Comparison of ENCODE assay signal across 22 mouse cellular contexts in the genomic region with DNA sequence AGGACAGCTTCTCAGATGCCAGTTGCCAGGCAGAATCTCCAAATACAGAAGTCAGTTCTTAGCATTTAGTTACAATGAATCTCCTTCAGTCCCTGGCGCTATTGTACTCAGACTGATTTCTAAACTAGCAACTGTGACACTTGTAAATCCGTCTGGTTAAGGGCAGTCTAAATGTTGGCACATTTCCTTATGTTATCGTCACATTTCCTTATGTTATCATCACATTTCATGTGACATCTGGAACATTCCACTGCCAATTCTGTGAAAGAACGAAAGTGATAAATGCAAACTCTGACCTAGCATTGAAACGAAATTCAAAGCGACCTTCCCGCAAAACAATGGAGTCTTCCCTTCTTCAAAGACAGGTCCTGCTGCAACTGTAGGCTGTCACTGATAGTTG. TPM values are rescaled to one million over a fixed set of nuclear protein-coding genes. Genes with fewer than 3 reads are reported as not detected.
A peak's percentile ranks its signal among the peaks of the same experiment; 100 is the strongest.
DNase-seq lines count a peak whose midpoint lies in the region; ATAC-seq and TF ChIP-seq lines count a peak whose summit lies in the region.
"Had no signal": no experiment of that assay in that cellular context is flagged by ENCODE, and none has a peak within 500 bp of the region (broad histone marks: within the 10 kb centered on the region; RNA-seq: fewer than 3 reads in every experiment).

No protein-coding gene starts in this region.

- peak; percentile 25; the same call in 1 of the 2 replicates for ATAC-seq in forebrain, postnatal 0 days
- ATAC-seq in forebrain, embryonic 11.5 days (replicated peaks; ENCODE audit: low FRiP score): no peak
- peak; percentile 20; the same call in 1 of the 2 replicates for ATAC-seq in granulocyte monocyte progenitor cell, adult 5-6 weeks (replicated peaks; ENCODE audit: poor library complexity, severe bottlenecking)
- ATAC-seq: forebrain, embryonic 13.5 days; forebrain, embryonic 16.5 days had no signal

- H3K27ac ChIP-seq in forebrain, postnatal 0 days (ENCODE audit: low read depth, low read length): no peak overlapping the region
- H3K27ac ChIP-seq in forebrain, embryonic 11.5 days (ENCODE audit: low read depth, low read length): no peak overlapping the region
- no peak overlapping the region for H3K27ac ChIP-seq in MEL (ENCODE audit: control insufficient read depth, low read depth, low read length)
- H3K27ac ChIP-seq: embryonic facial prominence, embryonic 10.5 days; embryonic facial prominence, embryonic 12.5 days; forebrain, embryonic 13.5 days had no signal

- no peaks in the 10 kb centered on the region for H3K27me3 ChIP-seq in forebrain, postnatal 0 days (ENCODE audit: insufficient read depth, low read length)
- no peaks in the 10 kb centered on the region for H3K27me3 ChIP-seq in forebrain, embryonic 11.5 days (ENCODE audit: control insufficient read depth, insufficient read depth, low read length)
- peaks cover 19 to 33% of the 10 kb centered on the region in 2 experiments for H3K27me3 ChIP-seq in MEL (ENCODE audit: control insufficient read depth in 1 of 2, insufficient read depth in 2 of 2, low read length in 2 of 2)
- H3K27me3 ChIP-seq: embryonic facial prominence, embryonic 12.5 days had no signal

- TF ChIP-seq CTCF in forebrain, postnatal 0 days (IDR thresholded peaks at IDR 0.05; ENCODE audit: low read depth): no peak
- TF ChIP-seq CTCF in MEL (IDR thresholded peaks at IDR 0.05 in 2 of 3, conservative IDR thresholded peaks at IDR 0.05 in 1 of 3; ENCODE audit: control insufficient read depth in 1 of 3, insufficient read depth in 1 of 3, low read depth in 2 of 3, low read length in 3 of 3, poor library complexity in 1 of 3, severe bottlenecking in 1 of 3): no peak

- WGBS in forebrain, postnatal 0 days: 52% methylated on average over 7 of the region's 7 CpGs
- 86% methylated on average over 7 of the region's 7 CpGs for whole genome bisulfite sequencing in forebrain, embryonic 11.5 days

- no peak for TF ChIP-seq EP300 in MEL (IDR thresholded peaks at IDR 0.05; ENCODE audit: low read depth in 1 of 2, low read length in 2 of 2)

- no peak for TF ChIP-seq POLR2A in MEL (IDR thresholded peaks at IDR 0.05; ENCODE audit: control insufficient read depth in 1 of 2, insufficient read depth in 1 of 2, low read depth in 1 of 2, low read length in 2 of 2, poor library complexity in 1 of 2)

- no peak for TF ChIP-seq RAD21 in MEL (IDR thresholded peaks at IDR 0.05; ENCODE audit: low read depth, low read length)

- H3K4me2 ChIP-seq in forebrain, postnatal 0 days (ENCODE audit: low read depth): no peak overlapping the region
- H3K4me2 ChIP-seq in forebrain, embryonic 11.5 days (ENCODE audit: low read depth, low read length, severe bottlenecking): no peak overlapping the region
- H3K4me2 ChIP-seq: embryonic facial prominence, embryonic 12.5 days; forebrain, embryonic 13.5 days had no signal

- DNase-seq in forebrain, postnatal 0 days: peak; percentile 40
- no peak for DNase-seq in forebrain, embryonic 11.5 days (ENCODE audit: low spot score)
- peak; percentile 7 for DNase-seq in MEL (ENCODE audit: low read depth, low spot score)
- no peak for DNase-seq in right cerebral cortex, postnatal 14 days
- DNase-seq in heart, adult 11 months: no peak
- DNase-seq: adrenal gland, adult 2 months; adrenal gland, postnatal 10 days; adrenal gland, postnatal 25 days; cerebellum, adult 11-12 months; cerebellum, adult 2 months; cerebellum, adult 9-10 months; cerebellum, postnatal 10 days; cerebellum, postnatal 25 days had no signal

- no peaks in the 10 kb centered on the region for H3K9me3 ChIP-seq in forebrain, postnatal 0 days (ENCODE audit: low read length)
- no peaks in the 10 kb centered on the region for H3K9me3 ChIP-seq in forebrain, embryonic 11.5 days (ENCODE audit: control insufficient read depth, low read length)
- no peaks in the 10 kb centered on the region for H3K9me3 ChIP-seq in MEL (replicated peaks; ENCODE audit: insufficient read depth, low read length)
- H3K9me3 ChIP-seq: embryonic facial prominence, embryonic 10.5 days; embryonic facial prominence, embryonic 12.5 days; forebrain, embryonic 13.5 days; G1E had no signal

- no peaks in the 10 kb centered on the region for H3K4me1 ChIP-seq in forebrain, postnatal 0 days (ENCODE audit: insufficient read depth)
- H3K4me1 ChIP-seq in forebrain, embryonic 11.5 days (replicated peaks; ENCODE audit: control insufficient read depth, insufficient read depth, low read length): no peaks in the 10 kb centered on the region
- no peaks in the 10 kb centered on the region for H3K4me1 ChIP-seq in MEL (ENCODE audit: control insufficient read depth in 1 of 2, insufficient read depth in 2 of 2, low read length in 2 of 2)
- H3K4me1 ChIP-seq: embryonic facial prominence, embryonic 10.5 days; embryonic facial prominence, embryonic 12.5 days; forebrain, embryonic 13.5 days had no signal

- H3K36me3 ChIP-seq in forebrain, postnatal 0 days (ENCODE audit: insufficient read depth): no peaks in the 10 kb centered on the region
- no peaks in the 10 kb centered on the region for H3K36me3 ChIP-seq in forebrain, embryonic 11.5 days (ENCODE audit: control insufficient read depth, insufficient read depth, low read length)
- H3K36me3 ChIP-seq in MEL (ENCODE audit: control insufficient read depth in 1 of 2, insufficient read depth in 2 of 2, low read length in 2 of 2): no peaks in the 10 kb centered on the region
- H3K36me3 ChIP-seq: embryonic facial prominence, embryonic 10.5 days; embryonic facial prominence, embryonic 12.5 days; G1E had no signal

- H3K9ac ChIP-seq in forebrain, postnatal 0 days: no peak overlapping the region
- no peak overlapping the region for H3K9ac ChIP-seq in forebrain, embryonic 11.5 days (ENCODE audit: low read length)
- no peak overlapping the region for H3K9ac ChIP-seq in MEL (ENCODE audit: control insufficient read depth, low read depth, low read length, poor library complexity, severe bottlenecking)
- H3K9ac ChIP-seq: embryonic facial prominence, embryonic 12.5 days; forebrain, embryonic 13.5 days had no signal

- no peaks in the 10 kb centered on the region for H3K79me2 ChIP-seq in MEL (ENCODE audit: control insufficient read depth, insufficient read depth, low read length, poor library complexity)

- H3K4me3 ChIP-seq in forebrain, postnatal 0 days (ENCODE audit: low read depth, low read length): no peak overlapping the region
- H3K4me3 ChIP-seq in forebrain, embryonic 11.5 days (ENCODE audit: low read depth, low read length): no peak overlapping the region
- no peak overlapping the region for H3K4me3 ChIP-seq in MEL (ENCODE audit: control insufficient read depth in 1 of 2, insufficient read depth in 1 of 2, low read depth in 2 of 2, low read length in 2 of 2)
- H3K4me3 ChIP-seq: embryonic facial prominence, embryonic 10.5 days; embryonic facial prominence, embryonic 12.5 days; forebrain, embryonic 13.5 days had no signal

TF ChIP-seq in MEL, 35 proteins besides CTCF, POLR2A, EP300 and RAD21:
- TF ChIP-seq USF1 (IDR thresholded peaks at IDR 0.05; ENCODE audit: low read depth, low read length) (no peak), GATA1 (IDR thresholded peaks at IDR 0.05; ENCODE audit: low read depth, low read length) (no peak), TBP (IDR thresholded peaks at IDR 0.05; ENCODE audit: low read depth, low read length) (no peak), USF2 (IDR thresholded peaks at IDR 0.05; ENCODE audit: borderline replicate concordance in 1 of 2, insufficient read depth in 1 of 2, low read depth in 1 of 2, low read length in 2 of 2) (no peak), NRF1 (IDR thresholded peaks at IDR 0.05; ENCODE audit: insufficient read depth, low read depth, low read length, poor library complexity, severe bottlenecking) (no peak)

RNA-seq across cellular contexts. Expression of a gene that starts 16.4 kb away (rescaled TPM):
- total RNA-seq in forebrain, postnatal 0 days (2014; rRNA removed): 0.08 TPM in 1 of 2 replicates, not detected in the other
- not detected in 2 replicates for polyA plus RNA-seq in forebrain, postnatal 0 days (2015; fragmentation: Nextera tagmentation; extraction: Ambion mirVana)
- not detected in 2 replicates for polyA plus RNA-seq in forebrain, embryonic 11.5 days (2014; fragmentation: Nextera tagmentation; extraction: Ambion mirVana)
- not detected in 2 replicates for total RNA-seq in MEL (2012; rRNA removed)
- not detected for polyA plus RNA-seq in MEL (2012; ENCODE audit: insufficient read depth in 1 of 2, insufficient read length in 2 of 2, low read depth in 1 of 2, low replicate concordance in 2 of 2, missing spikeins in 1 of 2)
- total RNA-seq in granulocyte monocyte progenitor cell, adult 5-6 weeks (2014; fragmentation: Nextera tagmentation): not detected in 2 replicates
- total RNA-seq in granulocyte monocyte progenitor cell, adult 5-6 weeks (2017): not detected in 2 replicates
- total RNA-seq: adrenal gland, adult 2 months; adrenal gland, postnatal 25 days had no signal
- polyA plus RNA-seq: adrenal gland, adult 2 months; C2C12; cerebellum, adult 2 months; cortical plate, adult 2 months; embryonic facial prominence, embryonic 10.5 days; embryonic facial prominence, embryonic 12.5 days; embryonic facial prominence, embryonic 14.5 days; forebrain, embryonic 13.5 days; forebrain, embryonic 16.5 days; G1E had no signal

RNA-seq across cellular contexts. Expression of a gene that starts 56.5 kb away (rescaled TPM):
- not detected in 2 replicates for total RNA-seq in forebrain, postnatal 0 days (2014; rRNA removed)
- polyA plus RNA-seq in forebrain, postnatal 0 days (2015; fragmentation: Nextera tagmentation; extraction: Ambion mirVana): 0.86 and 1.0 TPM in 2 replicates
- not detected in 2 replicates for polyA plus RNA-seq in forebrain, embryonic 11.5 days (2014; fragmentation: Nextera tagmentation; extraction: Ambion mirVana)
- total RNA-seq in MEL (2012; rRNA removed): not detected in 2 replicates
- polyA plus RNA-seq in MEL (2012; ENCODE audit: insufficient read depth in 1 of 2, insufficient read length in 2 of 2, low read depth in 1 of 2, low replicate concordance in 2 of 2, missing spikeins in 1 of 2): under 1 TPM in 1 of 2 experiments, not detected in 1; 0.36 TPM
- total RNA-seq in granulocyte monocyte progenitor cell, adult 5-6 weeks (2014; fragmentation: Nextera tagmentation): not detected in 2 replicates
- not detected in 2 replicates for total RNA-seq in granulocyte monocyte progenitor cell, adult 5-6 weeks (2017)
- total RNA-seq: adrenal gland, postnatal 25 days; G1E had no signal
- polyA plus RNA-seq: C2C12; embryonic facial prominence, embryonic 10.5 days; forebrain, embryonic 13.5 days; forebrain, embryonic 16.5 days; G1E had no signal

Comparison
In these comparisons a context has a peak if more than half of its experiments do, and no peak if none do; other contexts are left out.
1. DNase-seq: peak in forebrain, postnatal 0 days (single experiment) and MEL (single experiment); none in forebrain, embryonic 11.5 days (single experiment), right cerebral cortex, postnatal 14 days (single experiment) and heart, adult 11 months (single experiment).